Mouse (Mus musculus) right cerebral cortex, postnatal 25 days (tissue): ENCODE measurements around the gene Zscan25.
A peak's percentile ranks its signal among the peaks of the same experiment; 100 is the strongest.
"Not testable (repeated sequence)": the region's sequence is repeated elsewhere in the genome, so short reads cannot be mapped to it uniquely, and the experiment has no call there.

Source experiments
- DNase-seq: peaks from one replicate; pipeline ENCODE4 v3.0.0; 2022

Zscan25 gene

DNA sequence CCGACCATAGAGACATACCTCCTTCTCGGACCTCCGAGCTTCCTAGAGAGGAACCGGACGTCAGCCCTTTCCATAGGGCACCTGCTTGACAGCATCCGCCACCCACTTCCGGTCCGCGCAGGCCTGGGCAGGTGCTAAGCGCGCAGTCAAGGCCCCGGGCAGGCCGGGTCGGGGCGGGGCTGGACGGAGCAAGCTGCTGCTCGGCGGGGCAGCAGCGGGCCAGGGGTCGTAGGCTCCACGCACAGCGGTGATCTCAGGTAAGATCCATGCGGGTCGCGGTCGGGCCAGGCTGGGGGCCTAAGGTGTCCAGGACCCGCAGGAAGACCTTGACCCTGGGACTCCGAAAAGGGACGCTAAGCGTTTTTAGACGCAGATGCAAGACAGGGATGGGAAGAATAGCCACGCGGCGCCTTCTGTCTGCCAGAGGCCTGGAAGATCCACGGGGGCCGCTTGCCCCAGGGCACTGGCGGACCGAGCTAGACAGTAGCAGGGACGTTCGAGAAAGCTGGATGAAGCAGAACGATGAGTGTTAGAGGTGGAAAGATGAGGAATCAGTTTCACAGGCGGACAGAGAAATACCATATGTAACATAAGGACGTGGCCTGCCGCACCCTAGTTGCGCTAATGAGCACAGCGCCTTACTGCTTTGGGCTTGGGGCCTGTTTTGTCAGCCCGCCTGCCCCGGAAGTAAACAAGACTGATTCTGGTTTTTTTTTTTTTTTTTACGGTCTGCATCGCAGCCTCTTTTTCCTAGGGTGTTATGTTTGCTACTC, at the start of gene Zscan25:
TSS of gene Zscan25 (plus strand) at position 130 of the 773 bp plus-strand sequence.
- peak; percentile 88 for DNase-seq

DNA sequence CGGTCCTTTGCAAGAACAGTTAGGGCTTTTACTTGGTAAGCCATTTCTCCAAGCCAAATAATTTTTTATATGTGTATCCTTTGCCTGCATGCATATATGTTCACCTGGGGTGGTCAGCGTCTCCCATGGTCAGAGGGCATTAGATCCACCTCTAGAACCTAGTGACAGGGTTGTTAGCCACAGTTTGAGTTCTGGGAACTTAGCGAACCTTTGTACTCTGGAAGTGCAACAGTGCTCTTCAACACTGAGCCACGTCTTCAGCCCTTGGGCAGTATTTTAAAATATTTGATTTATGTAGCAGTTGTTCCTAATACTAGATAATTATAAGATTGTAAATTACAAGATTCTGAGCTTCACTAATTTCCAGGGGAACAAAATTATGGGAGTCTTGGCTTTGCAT, 49.7 kb upstream of the Zscan25 start:
- DNase-seq = no peak

DNA sequence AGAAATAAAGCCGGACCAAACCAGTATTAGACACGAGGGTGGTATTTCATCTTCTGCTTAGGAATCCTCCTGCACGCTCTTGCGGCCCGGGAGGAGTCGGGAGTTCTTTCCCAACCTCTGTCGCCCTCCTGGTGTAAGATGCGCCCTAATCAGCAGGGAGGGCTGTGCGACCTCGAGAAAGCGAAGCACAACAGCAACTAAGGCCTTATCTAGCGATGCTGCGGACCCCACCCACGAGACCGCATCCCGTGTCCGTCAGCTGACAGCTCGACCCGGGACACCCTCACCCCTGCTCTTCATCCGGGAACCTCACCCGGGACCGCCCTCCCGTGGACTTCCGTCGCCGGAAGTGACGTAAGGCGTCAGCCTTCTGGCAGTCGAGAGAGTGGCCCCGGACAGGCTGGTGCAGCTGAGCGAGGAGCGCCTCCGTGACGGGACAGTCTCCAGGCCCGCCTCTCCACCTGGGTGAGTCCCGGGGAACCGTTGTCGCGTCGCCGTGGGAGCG, 48.9 kb upstream of the Zscan25 start, which contains the start of gene Zfp655:
TSS of gene Zfp655 (plus strand) at position 349 of the 505 bp plus-strand sequence.
- DNase-seq = peak; percentile 99

DNA sequence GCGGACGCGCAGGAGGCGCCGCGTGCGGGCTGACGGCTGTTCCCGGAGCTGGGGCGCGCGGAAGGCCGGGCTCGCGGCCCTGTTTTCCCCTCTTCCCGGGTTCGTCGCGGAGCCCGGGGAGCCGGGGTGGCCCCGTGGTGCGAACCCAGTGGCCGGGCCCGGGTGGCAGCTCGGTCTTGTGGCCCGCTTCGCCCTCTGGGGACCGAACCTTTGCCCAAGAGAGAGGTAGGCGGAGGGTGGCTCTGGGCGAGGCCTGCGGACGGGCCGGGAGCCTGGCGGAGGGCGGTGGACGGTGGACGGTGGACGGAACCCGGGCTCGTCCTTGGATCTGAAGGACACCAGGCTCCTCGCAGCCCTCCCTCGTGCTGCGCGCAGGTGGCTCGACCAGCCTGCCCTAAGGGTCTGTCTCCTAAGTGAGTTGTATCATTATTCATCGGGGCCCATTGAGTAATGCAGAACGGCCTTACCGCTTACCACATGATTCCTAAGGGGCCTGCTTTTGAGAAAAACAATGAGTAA, 48.3 kb upstream of the Zscan25 start:
- no peak for DNase-seq

DNA sequence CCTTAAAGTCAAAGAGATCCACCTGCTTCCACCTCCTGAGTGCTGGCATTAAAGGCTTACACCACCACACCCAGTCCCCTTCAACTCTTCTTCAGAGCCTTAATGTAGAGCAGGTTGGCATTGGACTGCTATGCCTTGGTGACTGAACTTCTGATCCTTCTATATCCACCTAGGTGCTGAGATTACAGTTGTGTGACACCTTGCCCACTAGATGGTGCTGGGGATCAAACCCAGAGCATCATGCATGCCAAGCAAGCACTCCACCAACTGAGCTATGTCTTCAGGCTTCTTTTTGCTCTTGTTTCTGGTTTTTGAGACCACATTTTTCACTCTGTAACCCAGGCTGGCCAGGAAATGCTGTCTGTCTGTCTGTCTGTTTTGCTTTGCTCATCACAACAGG, 45.7 kb upstream of the Zscan25 start:
- no peak for DNase-seq

DNA sequence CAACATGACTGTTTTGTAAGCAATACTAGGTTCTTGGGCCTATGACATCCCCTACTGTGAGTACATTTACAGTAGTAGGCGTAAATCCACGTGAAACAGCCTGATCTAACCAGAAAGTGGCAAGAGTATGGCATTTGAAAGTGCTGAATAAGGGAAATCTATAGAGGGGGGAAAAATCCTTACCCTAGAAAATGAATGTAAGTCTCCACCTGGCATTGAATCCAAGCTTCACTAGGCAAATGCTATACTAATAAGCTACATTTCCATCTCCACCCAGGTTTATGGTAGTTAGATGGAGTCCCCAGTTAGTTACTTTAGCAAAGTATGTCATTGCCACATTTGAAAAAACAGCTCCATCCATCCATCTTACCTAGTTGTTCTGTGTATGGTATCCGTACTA, 30.8 kb upstream of the Zscan25 start:
- DNase-seq = no peak

DNA sequence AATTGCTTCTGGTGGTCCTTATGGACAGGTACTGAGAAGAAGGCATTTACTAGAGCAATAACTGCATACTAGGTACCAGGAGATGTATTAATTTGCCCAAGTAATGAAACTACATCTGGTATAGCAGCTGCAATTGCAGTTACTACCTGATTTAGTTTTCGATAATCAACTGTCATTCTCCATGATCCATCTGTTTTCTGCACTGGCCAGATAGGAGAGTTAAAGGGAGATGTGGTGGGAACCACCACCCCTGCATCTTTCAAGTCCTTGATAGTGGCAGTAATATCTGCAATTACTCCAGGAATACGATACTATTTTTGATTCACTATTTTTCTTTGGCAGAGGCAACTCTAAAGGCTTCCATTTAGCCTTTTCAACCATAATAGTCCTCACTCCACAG, 6.7 kb upstream of the Zscan25 start:
- DNase-seq = not testable (repeated sequence)

DNA sequence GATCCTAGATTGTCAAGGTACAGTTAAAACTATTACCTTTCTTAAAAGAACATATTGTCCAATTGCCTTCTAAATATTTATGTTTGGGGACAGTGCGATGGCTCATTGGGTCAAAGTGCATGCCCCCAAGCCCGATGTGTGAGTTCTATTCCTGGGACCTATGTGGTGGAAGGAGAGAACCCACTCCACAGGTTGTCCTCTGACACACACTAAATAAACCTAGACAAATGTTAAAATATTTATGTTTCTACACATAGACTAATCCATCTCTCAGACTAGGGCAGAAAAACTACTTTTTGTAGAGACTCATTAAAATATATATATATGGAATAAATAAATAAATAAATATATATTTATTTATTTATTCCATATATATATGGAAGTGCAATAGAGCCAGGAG, 352 bp upstream of the Zscan25 start:
- DNase-seq = no peak

DNA sequence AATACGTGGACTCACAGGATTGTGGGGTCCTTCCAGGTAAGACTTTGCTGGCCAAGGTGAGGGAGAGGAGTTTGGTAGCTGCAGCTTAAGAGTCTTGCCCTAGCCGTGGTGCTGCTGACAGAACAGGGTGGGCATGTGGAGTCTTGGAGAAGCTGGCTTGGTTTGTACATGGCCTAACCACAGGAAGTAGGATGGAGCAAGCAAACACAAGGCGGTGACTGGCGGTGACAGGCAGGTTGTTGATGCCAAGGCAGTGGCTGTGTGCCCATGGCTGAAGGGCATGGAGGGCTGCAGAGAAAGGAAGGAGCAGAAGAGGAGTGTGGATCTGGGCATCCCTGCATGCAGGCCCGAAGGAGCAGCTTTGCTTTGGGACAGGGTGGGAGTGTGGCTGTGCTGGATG, 8.1 kb downstream of the Zscan25 start:
- no peak for DNase-seq

DNA sequence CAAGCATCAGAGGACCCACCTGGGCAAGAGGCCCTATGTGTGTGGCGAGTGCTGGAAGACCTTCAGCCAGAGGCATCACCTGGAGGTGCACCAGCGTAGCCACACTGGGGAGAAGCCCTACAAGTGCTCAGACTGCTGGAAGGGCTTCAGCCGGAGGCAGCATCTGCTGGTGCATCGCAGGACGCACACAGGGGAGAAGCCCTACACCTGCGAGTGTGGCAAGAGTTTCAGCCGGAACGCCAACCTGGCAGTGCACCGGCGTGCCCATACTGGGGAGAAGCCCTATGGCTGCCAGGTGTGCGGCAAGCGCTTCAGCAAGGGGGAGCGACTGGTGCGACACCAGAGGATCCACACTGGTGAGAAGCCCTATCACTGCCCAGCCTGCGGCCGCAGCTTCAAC, 10.4 kb downstream of the Zscan25 start:
- DNase-seq = no peak

DNA sequence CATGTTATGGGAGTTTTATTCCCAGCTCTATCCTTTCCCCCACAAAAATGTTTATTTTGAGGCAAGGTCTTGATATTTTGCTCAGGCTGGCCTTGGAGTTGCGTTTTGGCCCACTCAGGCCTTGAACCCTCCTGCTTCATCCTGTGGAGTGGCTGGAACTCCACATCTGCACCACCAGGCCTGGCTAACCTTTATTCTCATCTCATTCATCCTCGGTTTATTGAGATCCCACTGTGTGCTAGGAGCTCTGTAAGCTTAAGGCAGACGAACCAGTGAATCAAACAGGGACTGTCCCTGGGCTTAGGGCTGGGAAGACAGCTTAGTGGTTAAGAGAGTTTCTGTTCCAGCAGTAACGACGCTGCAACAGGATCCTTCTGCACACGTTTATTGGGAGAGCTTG, 12.1 kb downstream of the Zscan25 start:
- DNase-seq = no peak

DNA sequence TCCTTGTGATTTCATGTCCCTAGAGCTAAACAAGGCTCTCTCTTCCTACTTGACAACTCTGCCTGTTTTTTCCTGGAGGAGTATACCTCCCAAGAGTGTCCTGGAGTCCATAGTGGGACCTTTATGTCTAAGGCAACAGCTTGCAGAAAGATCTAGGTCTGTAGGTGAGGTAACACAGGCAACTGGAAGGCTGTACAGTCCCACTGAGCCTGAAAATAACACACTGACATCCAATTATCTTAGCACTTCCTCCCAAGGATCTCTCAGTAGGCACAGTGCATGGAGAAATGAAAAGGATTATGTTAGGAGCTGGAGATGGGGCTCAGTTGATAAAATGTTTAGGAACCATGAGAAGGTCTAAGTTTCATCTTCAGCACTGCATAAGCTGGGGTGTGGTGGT, 20.2 kb downstream of the Zscan25 start:
- no peak for DNase-seq

DNA sequence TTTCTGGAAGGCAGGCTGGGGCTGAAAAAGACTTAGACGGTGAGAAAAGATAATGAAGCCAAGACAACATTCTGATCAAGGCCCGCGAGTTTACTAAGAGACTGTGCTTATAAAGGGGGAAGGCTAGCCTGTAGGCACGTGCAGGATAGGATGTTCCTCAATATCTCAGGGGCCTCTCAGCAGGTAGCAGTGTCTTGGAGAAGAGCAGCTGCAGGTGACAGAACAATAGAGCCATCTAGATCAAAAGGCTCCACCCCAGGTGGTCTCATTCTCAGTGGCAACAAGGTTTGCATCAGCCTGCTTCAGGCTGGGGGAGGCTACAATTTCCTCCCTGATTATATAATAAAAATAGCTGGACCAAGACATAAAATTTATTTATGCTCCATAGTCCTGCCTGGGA, 21.5 kb downstream of the Zscan25 start:
- DNase-seq = not testable (repeated sequence)

DNA sequence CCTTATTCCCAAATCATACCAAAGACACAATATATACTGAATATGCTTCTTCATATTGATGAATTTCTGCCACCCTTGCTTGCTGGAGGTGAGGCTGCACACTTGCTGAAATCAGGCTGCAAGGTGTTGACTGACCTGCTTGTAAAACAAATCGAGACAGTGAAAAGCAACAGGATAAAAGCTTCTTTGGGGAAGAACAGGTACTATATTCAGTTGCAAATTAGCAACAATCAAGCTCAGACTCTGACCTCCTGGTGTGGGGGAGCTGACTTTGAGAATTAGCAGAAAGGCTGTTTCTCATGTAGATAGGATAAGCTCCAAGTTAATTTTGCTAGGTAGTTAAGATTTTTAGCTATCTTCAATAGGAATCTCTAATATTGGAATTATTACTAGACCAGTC, 22.1 kb downstream of the Zscan25 start:
- DNase-seq = no peak

DNA sequence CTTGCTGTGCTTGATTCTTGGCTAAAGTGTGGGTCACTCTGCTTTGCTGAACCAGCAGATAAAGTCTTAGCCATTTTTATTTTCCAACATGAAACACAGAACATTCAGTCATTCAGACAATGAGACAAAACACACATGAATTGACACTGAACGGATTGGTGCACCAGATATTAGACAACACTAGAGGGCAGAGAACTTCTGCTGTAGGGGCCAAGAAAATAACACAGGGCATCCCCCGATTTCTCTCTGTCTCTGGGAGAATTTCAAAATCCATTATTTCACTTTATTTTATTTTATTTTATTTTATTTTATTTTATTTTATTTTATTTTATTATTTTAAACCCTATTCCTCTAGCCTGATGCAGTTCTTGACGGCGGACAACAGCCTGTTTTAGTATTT, 26.7 kb downstream of the Zscan25 start:
- not testable (repeated sequence) for DNase-seq

DNA sequence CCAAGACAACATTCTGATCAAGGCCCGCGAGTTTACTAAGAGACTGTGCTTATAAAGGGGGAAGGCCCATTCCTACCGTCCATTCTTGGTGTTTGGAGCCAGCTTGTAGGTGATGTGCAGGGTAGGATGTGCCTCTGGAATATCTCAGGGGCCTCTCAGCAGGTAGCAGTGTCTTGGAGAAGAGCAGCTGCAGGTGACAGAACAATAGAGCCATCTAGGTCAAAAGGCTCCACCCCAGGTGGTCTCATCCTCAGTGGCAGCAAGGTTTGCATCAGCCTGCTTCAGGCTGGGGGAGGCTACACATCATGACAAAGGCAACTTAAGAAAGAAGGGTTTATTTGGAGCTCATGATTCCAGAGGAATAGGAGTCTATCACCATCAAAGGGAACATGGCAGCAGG, 27.5 kb downstream of the Zscan25 start:
- DNase-seq = not testable (repeated sequence)

DNA sequence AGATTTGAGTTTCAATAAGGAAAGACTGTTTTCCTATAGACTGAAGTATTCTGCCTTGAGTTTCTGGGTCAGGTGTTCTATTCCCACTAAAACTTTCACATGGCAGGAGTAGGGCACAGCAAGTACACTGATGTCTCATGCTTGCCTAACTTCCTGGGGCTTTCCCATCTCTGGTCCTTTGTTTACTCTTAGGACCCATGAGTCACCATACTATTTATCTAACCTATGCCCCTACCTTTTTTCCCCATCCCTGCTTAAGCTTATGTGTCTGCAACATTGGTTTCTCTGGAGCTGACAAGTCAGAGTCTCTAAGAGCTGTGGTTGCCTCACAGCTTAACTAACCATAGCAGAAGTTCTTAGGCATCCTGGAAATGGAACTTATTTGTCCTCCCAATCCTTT, 33.5 kb downstream of the Zscan25 start:
- no peak for DNase-seq

DNA sequence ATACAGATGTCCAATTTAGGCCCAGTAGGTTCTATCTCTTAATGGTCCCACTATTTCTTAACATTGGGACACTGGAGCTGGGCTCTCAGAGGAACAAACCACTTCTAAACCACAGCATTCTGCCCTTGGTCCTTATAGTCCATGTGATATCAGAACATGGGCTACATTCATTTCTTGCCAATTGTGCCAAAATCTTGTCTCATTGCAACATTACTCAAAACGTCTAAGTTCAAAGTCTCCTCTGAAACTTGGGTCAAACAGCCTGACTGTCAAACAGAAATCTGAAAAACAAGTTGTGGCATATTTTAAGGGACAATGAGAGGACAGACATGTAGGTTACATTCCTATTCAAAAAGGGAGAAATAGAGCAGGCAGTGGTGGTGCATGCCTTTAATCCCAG, 36.8 kb downstream of the Zscan25 start:
- no peak for DNase-seq

DNA sequence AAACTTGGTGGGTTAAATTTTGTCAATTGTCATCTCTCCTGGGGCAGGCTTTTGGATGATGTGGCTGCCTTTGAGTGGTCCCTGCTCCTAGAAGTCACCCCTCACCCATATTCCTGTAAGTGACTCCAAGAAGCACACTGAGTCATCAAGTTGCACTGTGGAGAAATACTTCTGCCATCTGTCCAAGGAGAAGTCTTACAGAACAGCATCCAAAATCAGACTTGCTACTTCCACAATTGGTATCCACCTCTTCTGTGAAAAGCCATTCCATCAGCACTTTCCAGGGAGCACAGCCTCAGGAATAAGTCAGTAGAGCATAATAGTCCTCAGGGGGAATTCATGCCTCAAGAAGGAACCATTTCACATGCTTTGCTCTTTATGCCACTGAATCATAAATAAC, 58.5 kb downstream of the Zscan25 start:
- not testable (repeated sequence) for DNase-seq
